Mouse (Mus musculus) liver, embryonic 14.5 days (tissue): ENCODE results near the gene Tmbim4. TPM values are rescaled to one million over a fixed set of nuclear protein-coding genes. Genes with fewer than 3 reads are reported as not detected.
A peak's percentile ranks its signal among the peaks of the same experiment; 100 is the strongest.

Experiments used
- ATAC-seq: fragments of 200-750 bp; cut with Nextera tagmentation; 2 replicates; pipeline ENCODE4 v1.8.0; 2017; ENCODE audit warnings: moderate number of reproducible peaks, mild to moderate bottlenecking, moderate library complexity; ENCODE audit not compliant: insufficient read depth
- DNase-seq, 3 experiments: peaks; one replicate each; pipeline ENCODE4 v3.0.0-alpha.2; 2012 to 2013; ENCODE audit warnings: low read depth in 3 of 3, low spot score in 3 of 3
- H3K27ac ChIP-seq: fragments of 300-500 bp; sonication (generic); 2 replicates; pipeline ENCODE4 v1.5.1; 2014; ENCODE audit warnings: moderate library complexity, mild to moderate bottlenecking, control low read depth, inconsistent platforms
- H3K27me3 ChIP-seq: fragments of 300-500 bp; sonication (generic); 2 replicates; pipeline ENCODE4 v1.6.1; 2014; ENCODE audit warnings: mild to moderate bottlenecking, low read length, moderate library complexity; ENCODE audit not compliant: control insufficient read depth, insufficient read depth
- H3K36me3 ChIP-seq: fragments of 300-500 bp; sonication (generic); replicated peaks from 2 replicates; pipeline ENCODE4 v1.6.1; 2014; ENCODE audit warnings: low read depth; ENCODE audit not compliant: control insufficient read depth, insufficient read depth
- H3K4me1 ChIP-seq, 2 experiments: fragments of 200-500 bp in 1 of 2; fragments of 300-500 bp in 1 of 2; sonication (generic) in 1 of 2; replicated peaks; 2 replicates each; pipeline ENCODE4 v1.6.1; 2012 to 2014; ENCODE audit warnings: antibody characterized with exemption in 1 of 2, inconsistent platforms in 1 of 2, low read length in 1 of 2; ENCODE audit not compliant: control insufficient read depth in 2 of 2, insufficient read depth in 2 of 2
- H3K4me2 ChIP-seq: fragments of 300-500 bp; sonication (generic); 2 replicates; pipeline ENCODE4 v1.6.1; 2014; ENCODE audit warnings: low read depth, mild to moderate bottlenecking, control low read depth, moderate library complexity
- H3K4me3 ChIP-seq, 2 experiments: fragments of 200-500 bp in 1 of 2; fragments of 300-500 bp in 1 of 2; sonication (generic) in 1 of 2; 2 replicates each; pipeline ENCODE4 v1.5.1; 2012 to 2014; ENCODE audit warnings: low read depth in 2 of 2, low read length in 2 of 2, mild to moderate bottlenecking in 2 of 2, control low read depth in 1 of 2, inconsistent platforms in 1 of 2, moderate library complexity in 1 of 2; ENCODE audit not compliant: insufficient read depth in 1 of 2
- H3K9ac ChIP-seq: fragments of 300-500 bp; sonication (generic); replicated peaks from 2 replicates; pipeline ENCODE4 v1.6.1; 2014; ENCODE audit warnings: mild to moderate bottlenecking, control low read depth, moderate library complexity
- H3K9me3 ChIP-seq: fragments of 300-500 bp; sonication (generic); 2 replicates; pipeline ENCODE4 v1.6.1; 2016; ENCODE audit warnings: low read length, mixed read lengths; ENCODE audit not compliant: control insufficient read depth
- CTCF ChIP-seq: IDR thresholded peaks from 2 replicates; pipeline ENCODE4 v1.5.1; 2016; ENCODE audit warnings: antibody characterized with exemption, low read depth, control low read depth
- EP300 ChIP-seq: IDR thresholded peaks from 2 replicates; pipeline ENCODE4 v1.6.1; 2016; ENCODE audit warnings: antibody characterized with exemption, low read depth
- WGBS: fragments of 180-500 bp; shearing (Covaris S2); extraction: QIAGEN DNeasy Blood & Tissue Kit; methylation state at CpG from one replicate; pipeline ENCODE4 v1.1.7; 2014; ENCODE audit not compliant: insufficient replicate concordance; 5-methylcytosine and 5-hydroxymethylcytosine counted together
- polyA plus RNA-seq, 2 experiments: library from polyadenylated mRNA; depleted of rRNA in 1 of 2; stranded (reverse) in 1 of 2; unstranded in 1 of 2; fragments of >200 nt; fragmentation: Nextera tagmentation in 1 of 2; extraction: Ambion mirVana in 1 of 2; gene quantifications; 2 replicates each; pipeline versions ENCODE4 v1.2.1 to v1.2.3; 2012 to 2014

The Tmbim4 gene
- polyA plus RNA-seq, 2 experiments: 40.1 to 82.2 TPM

DNA sequence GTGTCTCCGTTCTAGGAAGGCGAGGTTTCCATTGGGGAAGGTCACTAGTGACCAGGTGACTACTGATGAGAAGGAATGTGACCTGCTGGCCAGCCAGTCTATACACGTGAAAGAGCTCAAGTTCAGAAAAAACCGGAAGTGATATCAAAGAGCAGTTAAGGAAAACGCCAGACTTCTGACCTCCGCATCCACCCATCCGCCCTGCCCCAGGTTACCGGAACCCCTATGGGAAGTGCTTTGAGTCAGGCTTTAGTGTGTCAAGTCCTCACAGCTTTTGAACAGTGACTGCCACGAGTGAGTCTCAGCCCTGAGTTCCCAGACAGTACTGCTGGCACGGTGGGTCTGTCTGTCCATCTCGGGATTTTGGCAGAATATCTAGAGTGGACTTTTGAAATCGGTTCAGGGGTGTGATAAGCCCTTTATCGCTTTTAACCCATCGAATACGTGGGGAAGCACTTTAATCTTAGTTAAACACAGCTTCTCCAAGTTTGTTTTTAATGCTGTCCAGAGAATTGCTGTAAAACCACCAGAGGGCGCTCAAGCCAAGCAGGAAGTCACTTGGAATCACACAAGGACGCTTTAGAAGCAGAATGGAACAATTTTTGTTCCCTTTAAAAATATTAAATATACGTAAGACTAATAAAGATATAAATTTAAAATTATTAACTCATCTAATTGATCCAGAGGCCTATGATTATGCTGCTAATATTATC, 32.4 kb downstream of the Tmbim4 start:
- 22% methylated on average over 18 of the region's 18 CpGs for WGBS
- TF ChIP-seq CTCF: peak; percentile 75
- TF ChIP-seq EP300: no peak
- Histone ChIP-seq H3K9me3 (no peaks in the 10 kb centered on the region), H3K27me3 (no peaks in the 10 kb centered on the region), H3K9ac (no peak overlapping the region; the same call in 1 of the 2 replicates), H3K36me3 (peaks cover 7% of the 10 kb centered on the region), H3K4me1 (no peaks in the 10 kb centered on the region), H3K4me2 (peak overlapping the region; percentile 52), H3K4me3 (peak overlapping the region; percentile 23 to 25; a peak in 2 of 4 replicates), H3K27ac (no peak overlapping the region)
- DNase-seq: peak; percentile 48 to 58 (median 57)
- ATAC-seq: peak; percentile 34; the same call in 1 of the 2 replicates

DNA sequence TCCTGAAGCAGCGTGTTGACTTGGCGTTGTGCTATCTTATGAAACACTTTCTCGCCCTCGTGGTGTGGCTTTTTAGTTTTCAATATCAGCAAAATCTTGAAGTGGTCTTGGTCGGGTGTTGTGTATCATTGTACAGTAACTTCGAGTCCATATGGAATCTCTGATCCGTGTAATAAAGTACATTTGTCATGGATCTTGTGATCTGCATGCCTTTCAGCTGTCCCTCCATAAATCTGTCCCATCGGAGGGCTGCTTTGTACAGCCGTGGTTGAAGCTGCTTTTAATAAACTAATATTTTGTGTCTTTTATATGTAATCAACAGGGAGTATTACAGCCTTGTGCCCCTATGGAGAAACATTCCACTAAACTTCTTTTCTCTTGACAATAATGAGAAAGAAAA, 35.5 kb downstream of the Tmbim4 start:
- Histone ChIP-seq H3K27me3 (no peaks in the 10 kb centered on the region), H3K27ac (no peak overlapping the region), H3K4me2 (no peak overlapping the region), H3K9me3 (no peaks in the 10 kb centered on the region), H3K4me3 (no peak overlapping the region), H3K36me3 (no peaks in the 10 kb centered on the region), H3K9ac (no peak overlapping the region), H3K4me1 (no peaks in the 10 kb centered on the region)
- DNase-seq (no peak), ATAC-seq (no peak)
- TF ChIP-seq EP300 (no peak), CTCF (no peak)
- 57% methylated on average over 9 of the region's 9 CpGs for WGBS

DNA sequence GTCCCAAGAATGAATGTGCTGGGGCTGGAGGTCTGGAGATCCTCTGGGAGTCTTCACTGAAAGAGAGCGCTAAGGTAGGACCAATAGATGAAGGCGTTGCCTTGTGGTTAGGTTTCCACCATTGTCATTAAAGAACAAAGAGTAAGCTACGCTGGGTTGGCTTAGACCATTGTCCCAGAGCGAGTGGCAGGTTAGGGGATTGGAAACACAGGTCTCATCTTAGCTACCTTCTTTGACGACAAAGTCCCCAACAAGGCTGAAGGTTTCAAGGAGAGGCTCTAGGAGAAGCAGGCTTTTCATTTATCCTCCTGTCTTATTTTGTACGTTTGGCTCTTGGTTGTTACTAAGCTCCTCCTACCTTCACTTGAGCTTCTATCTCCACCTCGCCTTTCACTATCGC, 36.9 kb downstream of the Tmbim4 start:
- H3K9me3 ChIP-seq: no peaks in the 10 kb centered on the region
- TF ChIP-seq CTCF: no peak
- TF ChIP-seq EP300: no peak
- H3K27me3 ChIP-seq: no peaks in the 10 kb centered on the region
- no peak overlapping the region for H3K4me3 ChIP-seq
- H3K27ac ChIP-seq: no peak overlapping the region
- no peak overlapping the region for H3K4me2 ChIP-seq
- no peak for ATAC-seq
- no peak for DNase-seq
- H3K9ac ChIP-seq: no peak overlapping the region
- H3K36me3 ChIP-seq: no peaks in the 10 kb centered on the region
- 75% methylated on average over 8 of the region's 8 CpGs for WGBS
- no peaks in the 10 kb centered on the region for H3K4me1 ChIP-seq

DNA sequence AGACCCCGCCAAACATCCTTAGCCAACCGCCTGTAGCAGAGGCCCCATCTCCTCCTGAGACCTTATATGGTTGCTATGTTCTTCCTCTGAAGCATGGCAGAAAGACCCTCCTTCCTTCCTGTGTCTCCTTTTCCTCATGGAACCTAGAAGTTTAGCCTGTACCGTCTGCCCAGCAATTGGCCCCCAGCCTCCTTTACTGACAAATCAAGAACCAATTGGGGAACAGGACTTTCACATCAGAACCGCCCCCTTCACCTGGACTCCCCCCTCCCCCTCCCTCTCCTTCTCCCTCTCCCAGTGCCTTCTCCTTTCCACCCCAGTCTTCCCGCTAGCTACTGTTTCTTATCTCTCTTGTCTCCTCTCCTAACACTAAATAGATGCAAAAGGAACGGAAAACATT, 38.1 kb downstream of the Tmbim4 start:
- ATAC-seq (no peak), DNase-seq (no peak)
- Histone ChIP-seq H3K36me3 (no peaks in the 10 kb centered on the region), H3K9me3 (no peaks in the 10 kb centered on the region), H3K4me3 (no peak overlapping the region), H3K4me1 (no peaks in the 10 kb centered on the region), H3K27me3 (no peaks in the 10 kb centered on the region), H3K27ac (no peak overlapping the region), H3K9ac (no peak overlapping the region), H3K4me2 (no peak overlapping the region)
- TF ChIP-seq EP300: no peak
- WGBS: 42% methylated on average over 6 of the region's 6 CpGs

DNA sequence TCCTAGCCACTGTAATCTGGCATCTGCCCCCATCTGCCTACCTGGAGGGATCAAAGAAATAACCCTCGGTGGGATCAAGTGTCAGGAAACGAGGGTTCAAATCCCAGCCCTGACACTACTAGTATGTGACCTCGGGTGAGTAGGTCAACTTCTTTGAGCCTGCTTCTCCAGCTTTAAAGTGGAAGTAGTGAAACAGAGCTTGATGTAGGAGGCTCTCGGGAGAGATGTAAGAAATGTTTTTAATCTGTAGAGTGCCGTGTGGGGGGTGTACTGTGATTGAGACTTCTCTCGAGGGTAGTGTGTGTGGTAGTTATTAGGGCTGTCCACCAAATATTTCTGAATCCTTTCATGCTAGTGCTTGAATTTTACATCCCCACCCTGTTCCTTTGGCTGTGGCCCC, 41.0 kb downstream of the Tmbim4 start:
- 50% methylated on average over 6 of the region's 6 CpGs for WGBS
- H3K4me1 ChIP-seq: no peaks in the 10 kb centered on the region
- DNase-seq (no peak), ATAC-seq (no peak)
- TF ChIP-seq CTCF: no peak
- no peak for TF ChIP-seq EP300
- no peak overlapping the region for H3K4me3 ChIP-seq
- no peaks in the 10 kb centered on the region for H3K27me3 ChIP-seq
- no peak overlapping the region for H3K9ac ChIP-seq
- no peak overlapping the region for H3K4me2 ChIP-seq
- H3K27ac ChIP-seq: no peak overlapping the region
- no peaks in the 10 kb centered on the region for H3K9me3 ChIP-seq
- H3K36me3 ChIP-seq: no peaks in the 10 kb centered on the region
